Mouse (Mus musculus) adipocyte (in vitro differentiated cells): ENCODE results near the gene Ush2a.

Experiments used
- DNase-seq: peaks from one replicate; pipeline ENCODE4 v3.0.0-alpha.2; 2016; ENCODE audit warnings: low spot score

Gene Ush2a

GRCm38 (mm10) chr1:188668513-188668912 is 406.7 kb downstream of the Ush2a start:
- no peak for DNase-seq

GRCm38 (mm10) chr1:188672871-188673270 is 411.0 kb downstream of the Ush2a start:
- DNase-seq, result no peak

GRCm38 (mm10) chr1:188674640-188675510 is 413.1 kb downstream of the Ush2a start:
- no peak for DNase-seq

- DNase-seq, result no peak
Observed at GRCm38 (mm10) chr1:188675511-188675863, 413.7 kb downstream of the Ush2a start.

GRCm38 (mm10) chr1:188678189-188678588 is 416.4 kb downstream of the Ush2a start:
- DNase-seq, result no peak

- DNase-seq, result no peak
Observed at GRCm38 (mm10) chr1:188686362-188686761, 424.5 kb downstream of the Ush2a start.

- no peak for DNase-seq
Observed at GRCm38 (mm10) chr1:188696295-188696694, 434.5 kb downstream of the Ush2a start.

- DNase-seq, result no peak
Observed at GRCm38 (mm10) chr1:188708176-188708575, 446.4 kb downstream of the Ush2a start.

GRCm38 (mm10) chr1:188708694-188709093 is 446.9 kb downstream of the Ush2a start:
- DNase-seq, result no peak

- DNase-seq, result no peak
Observed at GRCm38 (mm10) chr1:188714131-188714530, 452.3 kb downstream of the Ush2a start.

- DNase-seq, result no peak
Observed at GRCm38 (mm10) chr1:188714941-188715340, 453.1 kb downstream of the Ush2a start.

- no peak for DNase-seq
Observed at GRCm38 (mm10) chr1:188716886-188717285, 455.1 kb downstream of the Ush2a start.

- no peak for DNase-seq
Observed at GRCm38 (mm10) chr1:188725122-188725995, 463.5 kb downstream of the Ush2a start.

GRCm38 (mm10) chr1:188726937-188727336 is 465.1 kb downstream of the Ush2a start:
- no peak for DNase-seq

- no peak for DNase-seq
Observed at GRCm38 (mm10) chr1:188728625-188729024, 466.8 kb downstream of the Ush2a start.

- no peak for DNase-seq
Observed at GRCm38 (mm10) chr1:188729179-188729578, 467.4 kb downstream of the Ush2a start.

- DNase-seq, result no peak
Observed at GRCm38 (mm10) chr1:188734741-188735266, 473.0 kb downstream of the Ush2a start.

GRCm38 (mm10) chr1:188742971-188743370 is 481.1 kb downstream of the Ush2a start:
- no peak for DNase-seq

GRCm38 (mm10) chr1:188755031-188755430 is 493.2 kb downstream of the Ush2a start:
- no peak for DNase-seq

- DNase-seq, result no peak
Observed at GRCm38 (mm10) chr1:188760515-188760914, 498.7 kb downstream of the Ush2a start.

GRCm38 (mm10) chr1:188762463-188762862 is 500.6 kb downstream of the Ush2a start:
- no peak for DNase-seq

- DNase-seq, result no peak
Observed at GRCm38 (mm10) chr1:188763761-188764160, 501.9 kb downstream of the Ush2a start.

- no peak for DNase-seq
Observed at GRCm38 (mm10) chr1:188770828-188771227, 509.0 kb downstream of the Ush2a start.
